Mouse (Mus musculus) myocyte (in vitro differentiated cells): Measurements from ENCODE around the gene Ly86. TPM values are rescaled to one million over a fixed set of nuclear protein-coding genes. Genes with fewer than 3 reads are reported as not detected.
A peak's percentile ranks its signal among the peaks of the same experiment; 100 is the strongest.

Experiments used
- H3K27me3 ChIP-seq: one replicate; pipeline ENCODE4 v1.6.1; 2011; ENCODE audit not compliant: control insufficient read depth, insufficient read depth, insufficient read length
- H3K36me3 ChIP-seq: one replicate; pipeline ENCODE4 v1.6.1; 2011; ENCODE audit not compliant: control insufficient read depth, insufficient read depth
- H3K4me2 ChIP-seq: one replicate; pipeline ENCODE4 v1.6.1; 2011; ENCODE audit warnings: low read depth, control low read depth
- H3K4me3 ChIP-seq: one replicate; pipeline ENCODE4 v1.5.1; 2011; ENCODE audit warnings: mild to moderate bottlenecking, control low read depth, moderate library complexity
- H3K79me2 ChIP-seq: one replicate; pipeline ENCODE4 v1.6.1; 2011; ENCODE audit not compliant: control insufficient read depth, insufficient read depth
- H3ac ChIP-seq: one replicate; pipeline ENCODE4 v1.6.1; 2011; ENCODE audit not compliant: control insufficient read depth, insufficient read length
- CEBPB ChIP-seq: IDR thresholded peaks from 2 replicates; pipeline ENCODE4 v1.6.1; 2011; ENCODE audit warnings: mild to moderate bottlenecking, moderate library complexity; ENCODE audit not compliant: poor library complexity, insufficient read depth, severe bottlenecking
- E2F4 ChIP-seq: IDR thresholded peaks from one replicate; pipeline ENCODE4 v1.6.1; 2011; ENCODE audit warnings: mild to moderate bottlenecking, control low read depth, moderate library complexity; ENCODE audit not compliant: insufficient read depth
- MAX ChIP-seq: IDR thresholded peaks from one replicate; pipeline ENCODE4 v1.6.1; 2011; ENCODE audit warnings: low read depth, mild to moderate bottlenecking, control low read depth
- MYOD1 ChIP-seq, 3 experiments: IDR thresholded peaks; one replicate each; pipeline ENCODE4 v1.6.1; 2011; ENCODE audit warnings: control low read depth in 2 of 3, low read depth in 2 of 3, mild to moderate bottlenecking in 2 of 3, moderate library complexity in 1 of 3; ENCODE audit not compliant: insufficient read length in 2 of 3, control insufficient read depth in 1 of 3
- MYOG ChIP-seq, 3 experiments: IDR thresholded peaks; one replicate each; pipeline ENCODE4 v1.6.1; 2011; ENCODE audit warnings: control low read depth in 2 of 3, low read depth in 2 of 3, mild to moderate bottlenecking in 2 of 3; ENCODE audit not compliant: insufficient read length in 2 of 3, control insufficient read depth in 1 of 3, insufficient read depth in 1 of 3
- POLR2A ChIP-seq: IDR thresholded peaks from one replicate; pipeline ENCODE4 v1.6.1; 2011; ENCODE audit warnings: low read depth, mild to moderate bottlenecking, control low read depth, moderate library complexity; ENCODE audit not compliant: insufficient read length
- POLR2AphosphoS2 ChIP-seq: IDR thresholded peaks from one replicate; pipeline ENCODE4 v1.6.1; 2011; ENCODE audit warnings: low read depth, control low read depth; ENCODE audit not compliant: insufficient read length
- REST ChIP-seq: IDR thresholded peaks from one replicate; pipeline ENCODE4 v1.6.1; 2011; ENCODE audit warnings: mild to moderate bottlenecking, control low read depth, moderate library complexity; ENCODE audit not compliant: insufficient read depth, insufficient read length
- SRF ChIP-seq: IDR thresholded peaks from one replicate; pipeline ENCODE4 v1.6.1; 2011; ENCODE audit warnings: low read depth; ENCODE audit not compliant: control insufficient read depth, insufficient read length
- TCF12 ChIP-seq: IDR thresholded peaks from one replicate; pipeline ENCODE4 v1.6.1; 2011; ENCODE audit warnings: mild to moderate bottlenecking, control low read depth; ENCODE audit not compliant: poor library complexity, insufficient read depth, severe bottlenecking
- TCF3 ChIP-seq: IDR thresholded peaks from one replicate; pipeline ENCODE4 v1.6.1; 2011; ENCODE audit warnings: low read depth, control low read depth; ENCODE audit not compliant: insufficient read length
- USF1 ChIP-seq: IDR thresholded peaks from one replicate; pipeline ENCODE4 v1.6.1; 2011; ENCODE audit warnings: low read depth, mild to moderate bottlenecking, control low read depth, moderate library complexity
- polyA plus RNA-seq: library from polyadenylated mRNA; unstranded; fragments of >200 nt; fragmentation: generic; extraction: Trizol; gene quantifications from one replicate; pipeline ENCODE4 v1.2.1, GENCODE M21; 2012; ENCODE audit warnings: missing spikeins

The Ly86 gene
- polyA plus RNA-seq, 1 experiment = not detected

DNA sequence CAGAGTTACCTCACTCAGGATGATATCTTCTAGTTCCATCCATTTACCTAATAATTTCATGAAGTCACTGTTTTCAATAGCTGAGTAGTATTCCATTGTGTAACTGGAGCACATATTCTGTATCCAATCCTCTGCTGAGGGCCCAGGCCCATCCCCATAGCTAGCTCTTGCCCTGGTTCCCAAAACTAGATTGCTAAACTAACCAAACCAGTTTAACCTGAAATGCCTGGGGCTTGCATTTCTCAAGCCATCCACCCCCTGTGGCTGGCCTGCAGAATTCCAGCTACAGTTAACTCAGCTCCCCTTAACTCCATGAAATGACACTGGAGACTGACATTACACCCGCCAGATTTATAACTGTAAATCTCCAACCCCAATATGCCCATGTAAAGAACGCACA lies 13.1 kb downstream of the Ly86 start:
- no peak overlapping the region for H3ac ChIP-seq
- H3K4me2 ChIP-seq = no peak overlapping the region
- no peaks in the 10 kb centered on the region for H3K27me3 ChIP-seq
- no peak for TF ChIP-seq MYOD1 (IDR thresholded peaks at IDR 0.05; ENCODE audit: control insufficient read depth in 1 of 3, insufficient read length in 2 of 3, low read depth in 2 of 3)
- no peaks in the 10 kb centered on the region for H3K79me2 ChIP-seq
- no peaks in the 10 kb centered on the region for H3K36me3 ChIP-seq
- no peak overlapping the region for H3K4me3 ChIP-seq

DNA sequence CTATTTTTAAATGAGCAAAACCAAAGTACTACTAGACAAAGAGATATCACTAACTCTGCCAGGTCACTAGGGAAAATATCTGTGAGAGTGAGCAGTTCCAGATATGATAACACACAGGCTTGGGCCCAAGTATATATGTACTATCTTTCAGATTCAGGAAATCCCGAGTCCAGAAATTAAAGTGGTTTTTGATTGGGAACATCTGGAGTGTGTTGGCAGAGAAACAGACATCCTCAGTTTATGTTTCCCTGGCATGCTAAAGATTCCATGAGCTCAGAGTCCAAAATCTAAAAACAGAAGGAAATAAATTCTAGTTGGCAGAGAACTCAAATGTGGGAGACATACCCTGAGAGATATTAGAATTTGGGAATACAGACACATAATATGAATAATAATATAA lies 16.2 kb downstream of the Ly86 start:
- Histone ChIP-seq H3ac (no peak overlapping the region), H3K4me2 (no peak overlapping the region), H3K4me3 (no peak overlapping the region), H3K79me2 (no peaks in the 10 kb centered on the region), H3K36me3 (no peaks in the 10 kb centered on the region), H3K27me3 (no peaks in the 10 kb centered on the region)
- TF ChIP-seq TCF3 = no peak

DNA sequence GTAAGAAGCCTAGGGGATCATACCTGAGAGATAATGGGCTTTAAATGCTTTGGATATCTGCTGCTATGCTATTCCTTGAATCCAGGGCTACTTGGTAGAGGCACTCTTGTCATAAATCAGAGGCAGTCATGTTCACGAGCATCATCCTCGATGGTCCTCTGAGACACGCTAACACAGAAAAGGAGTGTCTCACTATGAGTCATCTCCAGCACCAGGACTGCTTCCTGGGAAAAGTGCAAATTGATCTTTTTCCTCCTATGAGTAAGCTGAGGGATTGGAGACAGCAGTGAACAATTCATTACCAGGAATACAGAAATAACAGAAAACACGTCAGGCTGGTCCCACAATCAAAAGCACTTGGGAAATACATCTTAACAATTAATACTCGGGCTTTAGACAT lies 19.3 kb downstream of the Ly86 start:
- TF ChIP-seq POLR2A (no peak), CEBPB (no peak), E2F4 (no peak), MYOD1 (IDR thresholded peaks at IDR 0.05; ENCODE audit: control insufficient read depth in 1 of 3, insufficient read length in 2 of 3, low read depth in 2 of 3) (no peak), MAX (no peak), POLR2AphosphoS2 (no peak), REST (no peak), MYOG (IDR thresholded peaks at IDR 0.05; ENCODE audit: control insufficient read depth in 1 of 3, insufficient read depth in 1 of 3, insufficient read length in 2 of 3, low read depth in 2 of 3) (no peak), TCF3 (no peak), SRF (no peak), USF1 (no peak), TCF12 (no peak)
- no peak overlapping the region for H3ac ChIP-seq
- no peaks in the 10 kb centered on the region for H3K27me3 ChIP-seq
- H3K4me2 ChIP-seq = peak overlapping the region; percentile 28
- no peaks in the 10 kb centered on the region for H3K36me3 ChIP-seq
- H3K4me3 ChIP-seq = no peak overlapping the region
- no peaks in the 10 kb centered on the region for H3K79me2 ChIP-seq

DNA sequence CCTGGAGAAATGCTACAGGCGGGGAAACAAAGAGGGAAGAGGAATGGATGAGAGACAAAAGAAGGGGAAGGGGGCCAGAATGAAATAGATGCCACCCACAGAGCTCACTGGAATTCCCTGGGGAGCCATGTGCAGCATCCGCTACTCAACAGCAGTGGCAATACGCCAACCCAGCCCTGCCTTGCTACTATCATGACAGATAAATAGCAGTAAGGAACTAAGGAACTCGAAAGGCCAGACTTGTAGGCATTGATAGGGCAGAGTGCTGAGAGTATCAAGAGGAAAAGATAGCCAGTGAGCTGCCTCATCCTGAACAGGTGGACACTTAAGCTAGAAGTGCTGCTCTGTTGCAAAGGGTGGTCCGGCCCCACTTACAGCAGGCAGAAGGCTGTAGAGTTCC lies 31.4 kb downstream of the Ly86 start:
- Histone ChIP-seq H3K4me3 (no peak overlapping the region), H3K79me2 (no peaks in the 10 kb centered on the region), H3K4me2 (no peak overlapping the region), H3ac (no peak overlapping the region), H3K36me3 (no peaks in the 10 kb centered on the region), H3K27me3 (no peaks in the 10 kb centered on the region)
- TF ChIP-seq TCF12 (no peak), E2F4 (no peak), CEBPB (no peak), POLR2A (no peak), MAX (no peak), TCF3 (no peak), SRF (no peak), REST (no peak), MYOG (IDR thresholded peaks at IDR 0.05; ENCODE audit: control insufficient read depth in 1 of 3, insufficient read depth in 1 of 3, insufficient read length in 2 of 3, low read depth in 2 of 3) (no peak), MYOD1 (IDR thresholded peaks at IDR 0.05; ENCODE audit: control insufficient read depth in 1 of 3, insufficient read length in 2 of 3, low read depth in 2 of 3) (no peak)

DNA sequence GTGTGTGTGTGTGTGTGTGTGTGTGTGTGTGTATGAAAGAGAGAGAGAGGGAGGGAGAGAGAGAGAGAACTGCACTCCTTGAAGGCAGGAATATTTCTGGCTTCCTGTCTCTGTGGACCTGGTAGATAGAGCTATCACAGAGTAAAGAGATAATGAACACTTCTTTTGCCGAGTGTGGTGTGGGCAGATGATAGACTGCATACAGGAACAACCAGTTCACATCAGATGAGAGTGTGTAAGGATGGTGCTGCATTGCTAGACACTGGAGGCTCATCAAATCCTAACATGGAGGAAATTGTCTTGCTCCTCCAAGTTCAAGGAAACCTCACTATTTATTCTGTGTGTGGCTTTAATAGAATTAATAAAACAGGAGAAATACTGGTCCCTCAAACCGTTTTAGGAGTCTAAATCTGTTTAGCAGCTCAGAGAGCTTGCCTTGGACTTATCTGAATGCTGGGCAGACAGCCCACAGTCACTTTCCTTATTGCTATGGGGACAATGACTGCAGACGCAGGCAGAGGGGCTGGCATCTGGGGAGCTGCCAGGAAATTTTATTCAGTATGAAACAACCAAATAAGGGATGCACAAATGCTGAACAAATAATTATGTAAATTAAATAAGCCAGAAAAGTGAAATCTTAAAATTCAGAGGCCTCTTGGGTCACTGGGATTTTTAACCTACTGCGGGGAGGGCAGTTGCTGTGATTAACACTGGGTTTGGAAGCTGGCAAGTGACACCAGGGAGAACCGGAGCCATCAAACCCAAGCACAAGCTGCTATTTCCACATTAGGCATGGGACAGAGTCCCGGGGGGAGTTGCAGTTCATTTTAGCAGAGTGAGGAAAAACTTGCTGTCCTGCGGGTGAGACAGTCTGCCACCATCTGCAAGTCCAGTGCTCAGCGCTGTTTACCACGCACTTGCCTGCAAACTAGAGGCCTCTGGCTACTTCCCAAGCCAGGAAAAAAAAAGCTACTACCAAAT lies 43.5 kb downstream of the Ly86 start:
- no peak overlapping the region for H3K4me3 ChIP-seq
- H3K4me2 ChIP-seq = no peak overlapping the region
- TF ChIP-seq POLR2AphosphoS2 = no peak
- TF ChIP-seq USF1 = no peak
- no peak for TF ChIP-seq TCF12
- no peak for TF ChIP-seq TCF3
- TF ChIP-seq SRF = no peak
- no peak for TF ChIP-seq CEBPB
- no peak for TF ChIP-seq E2F4
- TF ChIP-seq MYOD1 (IDR thresholded peaks at IDR 0.05; ENCODE audit: control insufficient read depth in 1 of 3, insufficient read length in 2 of 3, low read depth in 2 of 3) = no peak
- TF ChIP-seq POLR2A = no peak
- H3K36me3 ChIP-seq = no peaks in the 10 kb centered on the region
- no peaks in the 10 kb centered on the region for H3K79me2 ChIP-seq
- no peak overlapping the region for H3ac ChIP-seq
- H3K27me3 ChIP-seq = no peaks in the 10 kb centered on the region
